8 mouse cellular contexts compared by ENCODE assay signal in genomic region chr6:82772451-82773101, GRCm38 (mm10). TPM values are rescaled to one million over a fixed set of nuclear protein-coding genes. Genes with fewer than 3 reads are reported as not detected.
DNase-seq lines count a peak whose midpoint lies in the region; ATAC-seq lines count a peak whose summit lies in the region.

No protein-coding gene starts in this region.

- 0 out of 2 replicates have a peak overlapping the region, but pooled peaks have one; percentile 23 for H3K27ac ChIP-seq in hindbrain, embryonic 12.5 days

- H3K9me3 ChIP-seq in erythroblast, embryonic 14.5 days (ENCODE audit: control insufficient read depth, low read length) = no peaks in the 10 kb centered on the region
- H3K9me3 ChIP-seq in hindbrain, embryonic 12.5 days (replicated peaks) = no peaks in the 10 kb centered on the region

- peak overlapping the region; percentile 99 for H3K4me2 ChIP-seq in hindbrain, embryonic 12.5 days (replicated peaks)

- peak; percentile 14 for DNase-seq in A20 (ENCODE audit: low read depth, low spot score)
- peak; percentile 78 for DNase-seq in embryo, embryonic 10.5 days (ENCODE audit: low spot score)
- peak; percentile 36 for DNase-seq in lung, postnatal 10 days
- peak; percentile 54 for DNase-seq in testis, postnatal 14 days (ENCODE audit: low spot score)
- DNase-seq in natural killer cell, adult 2 months (ENCODE audit: low spot score in 2 of 2) = no peak

- H3K27me3 ChIP-seq in erythroblast, embryonic 14.5 days (ENCODE audit: control insufficient read depth) = peaks cover 36% of the 10 kb centered on the region
- H3K27me3 ChIP-seq in hindbrain, embryonic 12.5 days = peaks cover 11% of the 10 kb centered on the region

- no peak for ATAC-seq in erythroblast, adult 5-6 weeks (replicated peaks; ENCODE audit: low FRiP score, poor library complexity, severe bottlenecking)
- ATAC-seq in hindbrain, embryonic 12.5 days (ENCODE audit: low FRiP score) = peak; percentile 32

- under 1% methylated on average over 19 of the region's 19 CpGs for WGBS in hindbrain, embryonic 12.5 days

- peak overlapping the region; percentile 65 for H3K9ac ChIP-seq in hindbrain, embryonic 12.5 days

- peaks cover 36% of the 10 kb centered on the region for H3K4me1 ChIP-seq in erythroblast, embryonic 14.5 days (ENCODE audit: control insufficient read depth)
- H3K4me1 ChIP-seq in hindbrain, embryonic 12.5 days = peaks cover 25% of the 10 kb centered on the region

- peak overlapping the region; percentile 63 for H3K4me3 ChIP-seq in erythroblast, embryonic 14.5 days (replicated peaks)
- peak overlapping the region; percentile 54 for H3K4me3 ChIP-seq in hindbrain, embryonic 12.5 days

- H3K36me3 ChIP-seq in erythroblast, embryonic 14.5 days (ENCODE audit: control insufficient read depth) = no peaks in the 10 kb centered on the region
- no peaks in the 10 kb centered on the region for H3K36me3 ChIP-seq in hindbrain, embryonic 12.5 days

RNA-seq across cellular contexts. Expression of gene Hk2, which starts 1.7 kb away (rescaled TPM):
- 0.03 TPM in 2 replicates for polyA plus RNA-seq in erythroblast, embryonic 14.5 days (2012)
- total RNA-seq in erythroblast, adult 5-6 weeks (2015; ENCODE audit: low replicate concordance) = 11.1 and 11.9 TPM in 2 replicates
- total RNA-seq in erythroblast, adult 5-6 weeks (2017; ENCODE audit: low replicate concordance) = 5.4 and 10.2 TPM in 2 replicates
- 9.5 and 11.8 TPM in 2 replicates for polyA plus RNA-seq in hindbrain, embryonic 12.5 days (2016; fragmentation: Nextera tagmentation; extraction: Ambion mirVana)

Comparison
In these comparisons a context has a peak if more than half of its experiments do, and no peak if none do; other contexts are left out.
1. DNase-seq: peak in A20 (single experiment), embryo, embryonic 10.5 days (single experiment), lung, postnatal 10 days (single experiment) and testis, postnatal 14 days (single experiment); none in natural killer cell, adult 2 months (0 of 2).
2. RNA of gene Hk2, which starts 1.7 kb away (polyA plus RNA-seq): 9.5 to 11.8 TPM in hindbrain, embryonic 12.5 days; 0.03 TPM in erythroblast, embryonic 14.5 days; every median in the first group is over 10 times any median in the second.